Comparison of ENCODE assay signal across 11 mouse cellular contexts in the genomic region with DNA sequence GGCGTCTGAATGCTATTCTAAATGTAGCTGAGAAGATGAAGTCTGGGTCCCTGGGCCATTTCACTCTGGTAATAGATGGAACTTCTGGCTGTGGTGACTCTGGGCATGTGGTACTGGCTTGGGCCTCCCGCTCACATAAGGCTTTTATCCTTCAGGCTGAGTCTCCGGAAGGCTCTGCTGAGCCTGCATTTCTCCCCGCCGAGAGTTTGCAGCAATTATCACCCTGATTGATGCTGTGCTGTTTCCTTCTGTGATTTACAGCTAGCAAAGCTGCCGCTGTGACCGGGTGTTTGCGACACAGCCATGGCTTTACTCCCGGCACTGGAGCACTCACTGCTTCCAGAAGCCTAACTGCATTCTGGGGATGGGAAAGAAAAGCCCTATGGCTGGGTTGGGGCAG.
DNase-seq lines count a peak whose midpoint lies in the region; ATAC-seq lines count a peak whose summit lies in the region.
"Had no signal": no experiment of that assay in that cellular context is flagged by ENCODE, and none has a peak within 500 bp of the region (broad histone marks: within the 10 kb centered on the region; RNA-seq: fewer than 3 reads in every experiment).

No protein-coding gene starts in this region.

- DNase-seq in layer of hippocampus, adult 18-20 months (ENCODE audit: low spot score in 2 of 2): peak; percentile 5 to 39
- DNase-seq in layer of hippocampus, postnatal 36 days: no peak
- peak; percentile 48 for DNase-seq in forebrain, embryonic 14.5 days (ENCODE audit: low spot score)
- DNase-seq in hindlimb bud, embryonic 11.5 days (ENCODE audit: extremely low spot score, low read depth, low spot score): peak; percentile 28
- peak; percentile 55 for DNase-seq in limb, embryonic 11.5 days (ENCODE audit: low spot score)
- DNase-seq: thymus, postnatal 36 days had no signal

- ATAC-seq in forebrain, embryonic 14.5 days: no peak
- no peak for ATAC-seq in limb, embryonic 11.5 days (ENCODE audit: insufficient number of reproducible peaks, low FRiP score, low TSS enrichment, low read depth)
- ATAC-seq in CD4-positive, CD25-positive, alpha-beta regulatory T cell, adult 4 months: no peak
- no peak for ATAC-seq in liver, embryonic 12.5 days
- ATAC-seq: intestine, postnatal 0 days; lung, postnatal 0 days had no signal

- H3K27me3 ChIP-seq in forebrain, embryonic 14.5 days (replicated peaks; ENCODE audit: control insufficient read depth, insufficient read depth, low read length): no peaks in the 10 kb centered on the region
- H3K27me3 ChIP-seq in limb, embryonic 11.5 days (ENCODE audit: control insufficient read depth, insufficient read depth, low read length): peaks cover 2% of the 10 kb centered on the region; the same call in 1 of the 2 replicates
- H3K27me3 ChIP-seq in liver, embryonic 12.5 days (replicated peaks): peaks cover 29% of the 10 kb centered on the region

- H3K9me3 ChIP-seq in forebrain, embryonic 14.5 days (replicated peaks; ENCODE audit: control insufficient read depth, low read length): no peaks in the 10 kb centered on the region
- no peaks in the 10 kb centered on the region for H3K9me3 ChIP-seq in limb, embryonic 11.5 days (ENCODE audit: control insufficient read depth, low read length)
- no peaks in the 10 kb centered on the region for H3K9me3 ChIP-seq in liver, embryonic 12.5 days (replicated peaks)

- no peak overlapping the region for H3K4me3 ChIP-seq in forebrain, embryonic 14.5 days (ENCODE audit: low read depth, low read length)
- H3K4me3 ChIP-seq in limb, embryonic 11.5 days (ENCODE audit: low read depth, low read length): no peak overlapping the region
- no peak overlapping the region for H3K4me3 ChIP-seq in liver, embryonic 12.5 days
- H3K4me3 ChIP-seq: erythroblast, embryonic 14.5 days had no signal

- no peak overlapping the region for H3K4me2 ChIP-seq in forebrain, embryonic 14.5 days (ENCODE audit: low read length)
- no peak overlapping the region for H3K4me2 ChIP-seq in limb, embryonic 11.5 days (ENCODE audit: low read depth, severe bottlenecking)
- no peak overlapping the region for H3K4me2 ChIP-seq in liver, embryonic 12.5 days

- no peaks in the 10 kb centered on the region for H3K4me1 ChIP-seq in forebrain, embryonic 14.5 days (ENCODE audit: control insufficient read depth, insufficient read depth, low read length)
- H3K4me1 ChIP-seq in limb, embryonic 11.5 days (ENCODE audit: control insufficient read depth, insufficient read depth, low read length): peaks cover 7% of the 10 kb centered on the region; the same call in 1 of the 2 replicates
- no peaks in the 10 kb centered on the region for H3K4me1 ChIP-seq in liver, embryonic 12.5 days

- no peak overlapping the region; the same call in 1 of the 2 replicates for H3K27ac ChIP-seq in forebrain, embryonic 14.5 days (ENCODE audit: low read depth, low read length)
- no peak overlapping the region for H3K27ac ChIP-seq in limb, embryonic 11.5 days (replicated peaks; ENCODE audit: low read depth, low read length)
- no peak overlapping the region for H3K27ac ChIP-seq in liver, embryonic 12.5 days

- no peaks in the 10 kb centered on the region for H3K36me3 ChIP-seq in forebrain, embryonic 14.5 days (ENCODE audit: control insufficient read depth, insufficient read depth, low read length)
- no peaks in the 10 kb centered on the region for H3K36me3 ChIP-seq in limb, embryonic 11.5 days (ENCODE audit: control insufficient read depth, insufficient read depth, low read length)
- H3K36me3 ChIP-seq in liver, embryonic 12.5 days: no peaks in the 10 kb centered on the region

- H3K9ac ChIP-seq in forebrain, embryonic 14.5 days (ENCODE audit: low read length): no peak overlapping the region
- H3K9ac ChIP-seq in limb, embryonic 11.5 days (ENCODE audit: low read length): no peak overlapping the region
- no peak overlapping the region for H3K9ac ChIP-seq in liver, embryonic 12.5 days

- 64% methylated on average over 9 of the region's 9 CpGs for WGBS in forebrain, embryonic 14.5 days
- WGBS in limb, embryonic 11.5 days: 6% methylated on average over 9 of the region's 9 CpGs
- 19% methylated on average over 9 of the region's 9 CpGs for WGBS in liver, embryonic 12.5 days (ENCODE audit: insufficient replicate concordance)

Comparison
In these comparisons a context has a peak if more than half of its experiments do, and no peak if none do; other contexts are left out.
1. DNase-seq: peak in layer of hippocampus, adult 18-20 months (2 of 2), forebrain, embryonic 14.5 days (single experiment), hindlimb bud, embryonic 11.5 days (single experiment) and limb, embryonic 11.5 days (single experiment); none in layer of hippocampus, postnatal 36 days (0 of 2).